7 mouse cellular contexts compared by ENCODE assay signal in genomic region chr4:128365851-128366250, GRCm38 (mm10).
"Had no signal": no experiment of that assay in that cellular context is flagged by ENCODE, and none has a peak within 500 bp of the region (broad histone marks: within the 10 kb centered on the region; RNA-seq: fewer than 3 reads in every experiment).

No protein-coding gene starts in this region.

- DNase-seq: lung, adult 2 months; lung, postnatal 14 days; lung, postnatal 36 days; right cerebral cortex, postnatal 14 days; thymus, adult 2 months; thymus, postnatal 25 days; thymus, postnatal 4 days had no signal
